Mouse (Mus musculus) CH12.LX (cell line): ENCODE data around the gene A2ml1.

Experiments used
- ELF1 ChIP-seq: IDR thresholded peaks from 2 replicates; pipeline ENCODE4 v1.6.1; 2014; ENCODE audit warnings: low read depth, mild to moderate bottlenecking, inconsistent platforms, low read length, improper control_type of control experiment
- EP300 ChIP-seq: IDR thresholded peaks from 2 replicates; pipeline ENCODE4 v1.6.1; 2011; ENCODE audit warnings: low read length, improper control_type of control experiment
- SMC3 ChIP-seq: IDR thresholded peaks from 2 replicates; pipeline ENCODE4 v1.6.1; 2011; ENCODE audit warnings: low read depth, low read length, improper control_type of control experiment
- USF1 ChIP-seq: IDR thresholded peaks from 2 replicates; pipeline ENCODE4 v1.6.1; 2014; ENCODE audit warnings: low read depth, mild to moderate bottlenecking, inconsistent platforms, low read length, improper control_type of control experiment
- USF2 ChIP-seq: conservative IDR thresholded peaks from 2 replicates; pipeline ENCODE4 v1.6.1; 2011; ENCODE audit warnings: low read depth, low read length, improper control_type of control experiment
- ZC3H11A ChIP-seq: IDR thresholded peaks from 2 replicates; pipeline ENCODE4 v1.6.1; 2012; ENCODE audit warnings: low read depth, mild to moderate bottlenecking, inconsistent platforms, low read length, improper control_type of control experiment

GRCm38 (mm10) chr6:128504743-128505142, 76.7 kb downstream of the A2ml1 start:
- TF ChIP-seq EP300 (no peak), USF1 (no peak), ZC3H11A (no peak), SMC3 (no peak), USF2 (no peak), ELF1 (no peak)
